Mouse (Mus musculus) C2C12 (cell line): ENCODE measurements around the gene Hoxb4.

Experiments used
- CEBPB ChIP-seq: IDR thresholded peaks from one replicate; pipeline ENCODE4 v1.6.1; 2011; ENCODE audit warnings: low read depth, mild to moderate bottlenecking, control low read depth, moderate library complexity
- CTCF ChIP-seq: IDR thresholded peaks from one replicate; pipeline ENCODE4 v1.5.1; 2011; ENCODE audit not compliant: control insufficient read depth, insufficient read depth, insufficient read length
- MYOD1 ChIP-seq: IDR thresholded peaks from one replicate; pipeline ENCODE4 v1.6.1; 2011; ENCODE audit warnings: low read depth; ENCODE audit not compliant: control insufficient read depth, insufficient read length
- USF1 ChIP-seq: IDR thresholded peaks from one replicate; pipeline ENCODE4 v1.6.1; 2011; ENCODE audit warnings: low read depth, mild to moderate bottlenecking, control low read depth, moderate library complexity

GRCm38 (mm10) chr11:96320688-96321087 lies 2.6 kb downstream of the Hoxb4 start:
- no peak for TF ChIP-seq CTCF
- TF ChIP-seq CEBPB: no peak
- no peak for TF ChIP-seq MYOD1
- no peak for TF ChIP-seq USF1
